Mouse (Mus musculus) liver, embryonic 12.5 days (tissue): ENCODE measurements around the gene Vrk1. TPM values are rescaled to one million over a fixed set of nuclear protein-coding genes. Genes with fewer than 3 reads are reported as not detected.

Experiments used
- ATAC-seq: fragments of 200-750 bp; cut with Nextera tagmentation; 2 replicates; pipeline ENCODE4 v1.8.0; 2017; ENCODE audit warnings: moderate number of reproducible peaks, mild to moderate bottlenecking, moderate library complexity
- H3K27ac ChIP-seq: fragments of 300-500 bp; sonication (generic); 2 replicates; pipeline ENCODE4 v1.5.1; 2016; ENCODE audit warnings: mild to moderate bottlenecking
- H3K27me3 ChIP-seq: fragments of 300-500 bp; sonication (generic); replicated peaks from 2 replicates; pipeline ENCODE4 v1.6.1; 2016; ENCODE audit warnings: mild to moderate bottlenecking, moderate library complexity
- H3K36me3 ChIP-seq: fragments of 300-500 bp; sonication (generic); 2 replicates; pipeline ENCODE4 v1.6.1; 2016; ENCODE audit warnings: mild to moderate bottlenecking, moderate library complexity
- H3K4me1 ChIP-seq: fragments of 300-500 bp; sonication (generic); 2 replicates; pipeline ENCODE4 v1.6.1; 2016
- H3K4me2 ChIP-seq: fragments of 300-500 bp; sonication (generic); 2 replicates; pipeline ENCODE4 v1.6.1; 2016; ENCODE audit warnings: mild to moderate bottlenecking, moderate library complexity
- H3K4me3 ChIP-seq: fragments of 300-500 bp; sonication (generic); 2 replicates; pipeline ENCODE4 v1.5.1; 2016; ENCODE audit warnings: mild to moderate bottlenecking, moderate library complexity
- H3K9ac ChIP-seq: fragments of 300-500 bp; sonication (generic); 2 replicates; pipeline ENCODE4 v1.6.1; 2016; ENCODE audit warnings: mild to moderate bottlenecking, moderate library complexity
- H3K9me3 ChIP-seq: fragments of 300-500 bp; sonication (generic); replicated peaks from 2 replicates; pipeline ENCODE4 v1.6.1; 2016; ENCODE audit warnings: mild to moderate bottlenecking, moderate library complexity
- WGBS: fragments of 180-500 bp; shearing (Covaris S2); methylation state at CpG from one replicate; pipeline ENCODE4 v1.1.7; 2016; ENCODE audit not compliant: insufficient replicate concordance; 5-methylcytosine and 5-hydroxymethylcytosine counted together
- polyA plus RNA-seq: library from polyadenylated mRNA; unstranded; fragments of >200 nt; fragmentation: Nextera tagmentation; extraction: Ambion mirVana; gene quantifications from 2 replicates; pipeline ENCODE4 v1.2.1, GENCODE M21; 2016

Gene Vrk1
- polyA plus RNA-seq, 1 experiment from 2014 or later: 136 TPM

- H3K4me3 ChIP-seq: no peak overlapping the region
- no peak overlapping the region for H3K27ac ChIP-seq
- H3K4me2 ChIP-seq: no peak overlapping the region
- 64% methylated on average over 16 of the region's 16 CpGs for WGBS
- no peak for ATAC-seq
- peaks cover 6% of the 10 kb centered on the region for H3K9me3 ChIP-seq
- H3K27me3 ChIP-seq: no peaks in the 10 kb centered on the region
- no peaks in the 10 kb centered on the region for H3K4me1 ChIP-seq
- no peak overlapping the region for H3K9ac ChIP-seq
- no peaks in the 10 kb centered on the region for H3K36me3 ChIP-seq
Measured at GRCm38 (mm10) chr12:106102726-106103643, 93.0 kb downstream of the Vrk1 start.

- WGBS: 81% methylated on average over 14 of the region's 14 CpGs
- H3K27me3 ChIP-seq: no peaks in the 10 kb centered on the region
- ATAC-seq: no peak
Measured at GRCm38 (mm10) chr12:106107272-106107671, 97.2 kb downstream of the Vrk1 start.

DNA sequence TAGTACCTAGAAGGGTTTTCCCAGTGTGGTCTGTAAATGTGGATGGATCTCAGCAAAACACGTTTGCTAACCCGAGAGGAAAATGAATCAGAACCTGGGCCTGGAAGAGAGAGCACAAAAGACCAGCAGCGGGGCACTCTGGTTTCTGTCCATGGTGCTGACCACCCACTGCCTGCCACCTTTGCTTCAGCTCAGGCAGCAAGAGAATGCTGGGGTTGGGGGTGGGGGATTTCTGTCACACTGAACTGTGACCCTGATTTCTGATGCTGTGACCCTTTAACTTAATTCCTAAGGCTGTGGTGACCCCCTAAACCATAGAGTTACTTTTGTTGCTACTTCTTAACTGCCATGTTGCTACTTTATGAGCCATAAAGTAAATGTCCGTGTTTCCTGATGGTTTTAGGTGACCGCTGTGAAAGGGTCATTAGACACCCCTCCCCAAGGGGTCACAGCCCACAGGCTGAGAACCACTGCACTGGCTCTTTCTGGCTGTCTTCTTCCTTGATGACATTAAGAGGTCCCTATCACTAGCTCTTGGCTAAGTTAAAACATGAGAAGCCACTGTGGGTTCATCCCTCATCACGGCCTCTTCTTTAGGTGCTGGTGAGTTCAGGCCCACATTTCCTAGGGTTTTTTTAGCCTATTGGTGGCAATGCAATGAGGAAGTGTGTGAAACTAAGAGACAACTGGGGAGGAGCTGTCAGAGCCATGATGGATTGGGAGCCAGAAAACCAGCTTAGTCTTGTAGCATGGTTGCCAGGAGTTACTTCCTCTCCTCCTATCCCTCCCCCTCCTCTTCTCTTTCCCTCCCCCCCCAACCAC, 105.3 kb downstream of the Vrk1 start:
- Histone ChIP-seq H3K27ac (no peak overlapping the region), H3K4me2 (no peak overlapping the region), H3K4me1 (no peaks in the 10 kb centered on the region), H3K36me3 (no peaks in the 10 kb centered on the region), H3K9me3 (no peaks in the 10 kb centered on the region), H3K27me3 (no peaks in the 10 kb centered on the region), H3K4me3 (no peak overlapping the region), H3K9ac (no peak overlapping the region)
- ATAC-seq: no peak
- 34% methylated on average over 6 of the region's 6 CpGs for WGBS

More at GRCm38 (mm10) chr12:106107272-106107671, 97.2 kb downstream of the Vrk1 start:
- Histone ChIP-seq H3K4me1 (no peaks in the 10 kb centered on the region), H3K4me3 (no peak overlapping the region), H3K27ac (no peak overlapping the region), H3K36me3 (no peaks in the 10 kb centered on the region), H3K4me2 (no peak overlapping the region), H3K9ac (no peak overlapping the region), H3K9me3 (peaks cover under 1% of the 10 kb centered on the region; the same call in 1 of the 2 replicates)

GRCm38 (mm10) chr12:106115892-106116206, 105.8 kb downstream of the Vrk1 start:
- H3K27me3 ChIP-seq: no peaks in the 10 kb centered on the region
- no peak overlapping the region for H3K9ac ChIP-seq
- no peaks in the 10 kb centered on the region for H3K9me3 ChIP-seq
- H3K4me3 ChIP-seq: no peak overlapping the region
- H3K36me3 ChIP-seq: no peaks in the 10 kb centered on the region
- no peak overlapping the region for H3K27ac ChIP-seq
- no peaks in the 10 kb centered on the region for H3K4me1 ChIP-seq
- 58% methylated on average over 5 of the region's 5 CpGs for WGBS
- no peak overlapping the region for H3K4me2 ChIP-seq
- no peak for ATAC-seq

DNA sequence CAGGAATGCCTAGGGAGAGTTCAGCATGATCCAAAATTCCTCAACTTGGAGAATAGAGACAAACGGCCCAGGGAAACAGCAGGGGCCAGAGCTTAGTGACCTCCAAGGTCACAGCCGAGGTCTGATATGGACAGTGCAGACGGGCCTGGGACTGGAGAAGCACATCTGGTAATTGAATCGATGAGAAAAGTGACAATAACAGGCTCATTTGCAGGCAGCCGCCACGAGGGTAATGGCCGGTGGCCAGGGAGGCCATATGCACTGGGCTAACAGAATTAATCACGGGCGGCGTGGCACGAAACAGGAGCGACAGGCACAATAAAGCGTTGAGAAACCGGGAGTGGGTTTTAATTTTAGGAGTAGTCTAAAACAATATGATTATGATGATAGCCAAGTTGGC, 113.2 kb downstream of the Vrk1 start:
- Histone ChIP-seq H3K4me1 (no peaks in the 10 kb centered on the region), H3K9me3 (peaks cover 6% of the 10 kb centered on the region; the same call in 1 of the 2 replicates), H3K36me3 (no peaks in the 10 kb centered on the region), H3K27me3 (no peaks in the 10 kb centered on the region), H3K9ac (no peak overlapping the region), H3K27ac (no peak overlapping the region), H3K4me3 (no peak overlapping the region), H3K4me2 (no peak overlapping the region)
- no peak for ATAC-seq
- 64% methylated on average over 14 of the region's 14 CpGs for WGBS

GRCm38 (mm10) chr12:106124581-106124980, 114.6 kb downstream of the Vrk1 start:
- H3K9ac ChIP-seq: no peak overlapping the region
- H3K27me3 ChIP-seq: no peaks in the 10 kb centered on the region
- ATAC-seq: no peak
- no peak overlapping the region for H3K4me2 ChIP-seq
- H3K4me1 ChIP-seq: no peaks in the 10 kb centered on the region
- H3K9me3 ChIP-seq: peaks cover 6% of the 10 kb centered on the region; the same call in 1 of the 2 replicates
- WGBS: 66% methylated on average over 3 of the region's 3 CpGs
- no peak overlapping the region for H3K27ac ChIP-seq
- no peaks in the 10 kb centered on the region for H3K36me3 ChIP-seq
- no peak overlapping the region for H3K4me3 ChIP-seq

Other genes starting within 250 kb of the Vrk1 start
- 176 and 181 TPM in 2 replicates for gene Papola, start 225.5 kb upstream of the Vrk1 start, polyA plus RNA-seq